Mouse (Mus musculus) embryonic fibroblast, embryonic 13.5 days (primary cell): Measurements from ENCODE around the gene Frmd6.

ENCODE experiments used
- CTCF ChIP-seq: IDR thresholded peaks from 2 replicates; pipeline ENCODE4 v1.5.1; 2011; ENCODE audit warnings: mild to moderate bottlenecking, control low read depth, low read length, moderate library complexity, borderline replicate concordance; ENCODE audit not compliant: insufficient read depth
- POLR2A ChIP-seq: IDR thresholded peaks from 2 replicates; pipeline ENCODE4 v1.6.1; 2011; ENCODE audit warnings: low read depth, mild to moderate bottlenecking, control low read depth, low read length, moderate library complexity

GRCm38 (mm10) chr12:70833050-70833449 lies 7.7 kb downstream of the Frmd6 start:
- TF ChIP-seq POLR2A (no peak), CTCF (no peak)
